Mouse (Mus musculus) retina, adult 2 months (tissue): Measurements from ENCODE around the gene Slc27a2.
A peak's percentile ranks its signal among the peaks of the same experiment; 100 is the strongest.

Experiments
- DNase-seq: peaks from one replicate; pipeline ENCODE4 v3.0.0-alpha.2; 2012; ENCODE audit warnings: low read depth, low spot score

Gene Slc27a2

GRCm38 (mm10) chr2:126553291-126553639, 1.1 kb downstream of the Slc27a2 start:
- DNase-seq = no peak

DNA sequence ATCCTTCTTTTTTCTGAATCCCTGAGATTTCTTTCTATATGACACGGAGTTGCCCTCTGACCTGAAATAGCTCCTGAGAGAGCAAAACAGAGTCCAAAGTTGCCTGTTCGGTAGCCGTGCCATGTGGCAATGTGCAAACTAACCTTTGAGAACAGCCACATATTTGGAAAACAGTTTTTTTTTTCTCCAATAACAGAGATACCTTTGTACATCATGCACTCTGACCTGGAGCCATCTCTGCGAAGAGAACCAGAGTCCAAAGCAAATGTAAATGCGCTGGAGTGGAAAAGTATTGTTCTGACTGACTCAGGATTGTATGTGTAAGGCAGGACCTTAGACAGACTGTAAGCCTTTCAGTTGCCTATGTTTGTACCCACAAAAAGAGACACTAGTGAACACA, 3.3 kb downstream of the Slc27a2 start:
- DNase-seq = no peak

GRCm38 (mm10) chr2:126560094-126560493, 7.9 kb downstream of the Slc27a2 start:
- DNase-seq = no peak

DNA sequence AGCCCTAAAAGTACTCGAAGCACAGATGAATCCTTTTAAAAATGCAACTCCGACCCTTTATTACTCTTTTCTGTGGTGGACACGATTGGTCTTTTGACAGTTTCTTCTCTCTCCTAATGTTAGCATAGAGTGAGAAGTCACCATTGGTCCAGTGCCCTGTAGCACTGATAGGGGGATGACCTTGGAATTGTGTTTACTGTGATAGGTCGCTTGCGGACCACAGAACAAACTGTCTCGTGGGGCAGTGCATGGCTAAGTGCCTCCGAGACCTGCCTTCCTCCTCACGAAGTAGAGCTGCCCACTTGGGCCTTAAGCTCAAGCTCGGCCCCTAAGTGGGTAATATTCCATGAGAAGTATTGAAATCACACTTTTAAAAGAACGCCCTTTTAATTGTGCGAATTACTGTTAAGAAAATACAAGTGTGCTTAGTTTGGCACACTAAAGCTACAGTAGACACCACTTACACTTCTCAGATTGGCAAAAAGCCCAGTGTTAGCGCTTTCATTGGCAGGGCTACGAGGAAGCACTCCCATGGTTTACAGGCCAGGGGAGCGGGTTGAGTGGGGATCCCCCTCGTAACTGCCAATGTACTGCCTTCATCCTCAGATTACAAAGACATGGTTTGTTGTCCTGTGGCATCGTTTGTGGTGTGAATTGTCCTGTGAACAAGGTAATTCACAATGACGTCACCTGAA, 11.4 kb downstream of the Slc27a2 start:
- no peak for DNase-seq

GRCm38 (mm10) chr2:126572163-126572562, 20.0 kb downstream of the Slc27a2 start:
- no peak for DNase-seq

- no peak for DNase-seq
These were observed 20.5 kb downstream of the Slc27a2 start for GRCm38 (mm10) chr2:126572747-126573146.

DNA sequence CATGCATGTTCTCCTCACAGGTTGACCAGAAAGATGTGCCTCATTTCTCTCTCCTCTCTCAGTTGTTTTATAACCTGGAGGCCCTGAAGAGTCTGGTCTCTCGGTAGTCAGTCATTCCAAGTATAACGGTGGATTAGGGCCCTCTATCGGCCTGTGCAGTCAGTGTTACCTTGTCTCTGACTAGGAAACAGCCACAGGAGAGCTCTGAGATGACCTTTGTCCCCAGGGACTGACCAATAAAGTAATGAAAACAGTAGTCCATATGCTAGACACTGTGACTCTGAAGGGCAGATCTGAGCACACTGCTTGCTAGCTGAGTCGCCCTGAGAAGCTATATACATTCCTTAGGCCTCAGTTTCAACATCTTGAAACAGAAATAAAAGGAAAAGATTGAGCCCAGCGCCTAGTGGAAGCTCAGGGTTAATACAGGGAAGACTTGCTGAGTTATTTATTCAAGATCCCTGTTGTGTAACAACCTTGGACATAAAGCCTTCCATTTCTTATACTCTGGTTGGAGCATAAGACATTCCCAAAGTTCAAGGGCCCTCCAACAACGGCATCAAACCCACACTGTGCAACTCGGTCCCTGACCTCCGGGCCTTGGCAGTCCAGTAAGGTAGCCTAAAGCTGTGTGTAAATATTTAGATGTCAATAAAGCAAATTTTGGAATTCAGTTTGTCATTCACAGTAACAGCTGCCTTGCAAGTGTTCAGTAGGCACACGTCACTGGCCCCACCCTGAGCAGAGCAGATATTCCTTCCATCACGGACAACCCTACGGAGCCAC, 23.4 kb downstream of the Slc27a2 start:
- DNase-seq = no peak

GRCm38 (mm10) chr2:126577362-126577761, 25.2 kb downstream of the Slc27a2 start:
- DNase-seq = no peak

GRCm38 (mm10) chr2:126579282-126579681, 27.1 kb downstream of the Slc27a2 start:
- DNase-seq = no peak

GRCm38 (mm10) chr2:126583960-126584359, 31.8 kb downstream of the Slc27a2 start:
- no peak for DNase-seq

- no peak for DNase-seq
These were observed 32.6 kb downstream of the Slc27a2 start for GRCm38 (mm10) chr2:126584621-126585369.

GRCm38 (mm10) chr2:126587468-126587867, 35.3 kb downstream of the Slc27a2 start:
- DNase-seq = no peak

DNA sequence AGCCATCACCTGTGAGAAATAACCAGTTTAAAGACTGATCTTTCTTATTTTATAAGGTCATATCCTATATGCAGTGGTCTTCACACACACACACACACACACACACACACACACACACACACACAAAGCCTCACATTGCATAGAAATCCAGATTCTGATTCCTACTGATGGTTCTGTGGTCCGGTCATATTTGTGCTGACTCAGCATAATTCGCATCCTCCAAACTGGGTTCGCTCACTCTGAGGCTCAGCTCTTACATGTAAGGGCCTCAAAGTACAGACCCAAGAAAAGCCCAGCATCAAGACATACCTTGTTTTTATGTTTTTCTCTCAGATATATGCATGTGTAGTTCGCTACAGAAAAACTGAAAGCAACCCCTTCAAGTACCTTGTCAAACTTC, 39.1 kb downstream of the Slc27a2 start:
- no peak for DNase-seq

DNA sequence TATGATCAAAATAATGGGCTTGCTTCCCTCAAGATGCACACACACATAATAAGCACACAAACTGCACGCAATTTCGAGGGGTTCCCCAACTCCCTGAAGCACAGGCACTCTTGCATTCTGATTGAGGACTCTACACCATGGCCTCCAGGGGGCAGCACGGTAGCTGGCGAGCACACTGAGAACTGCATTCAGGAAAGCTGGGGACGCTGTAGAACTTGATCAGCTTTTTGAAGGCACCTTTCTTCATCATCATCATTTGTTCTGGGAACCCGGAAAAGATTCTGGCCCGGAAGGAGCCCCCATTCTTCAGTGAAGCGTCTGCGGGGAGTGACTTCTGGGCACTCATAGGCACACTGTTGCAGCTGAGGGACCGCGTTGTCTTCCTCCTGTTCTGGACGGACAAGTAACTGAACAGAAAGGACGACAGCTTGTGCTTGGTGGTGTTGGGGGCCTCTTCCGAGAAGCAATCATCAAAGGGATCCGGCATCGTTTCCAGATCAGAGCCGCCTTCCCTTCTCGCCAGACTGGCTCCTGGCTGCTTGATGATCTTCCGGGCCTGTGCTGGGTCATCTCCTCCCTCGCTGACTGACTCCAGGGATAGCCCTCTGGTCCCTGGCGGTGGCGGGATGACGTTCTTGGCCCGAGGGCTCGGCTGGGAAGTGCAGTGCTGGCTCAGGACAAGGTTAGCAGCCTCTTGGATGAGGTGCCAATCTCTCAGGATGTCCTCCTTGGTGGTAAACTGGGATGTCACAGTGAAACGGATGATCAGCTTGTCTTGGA, 41.8 kb downstream of the Slc27a2 start:
- peak; percentile 32 for DNase-seq

- DNase-seq = no peak
These were observed 44.3 kb downstream of the Slc27a2 start for GRCm38 (mm10) chr2:126596347-126597072.

DNA sequence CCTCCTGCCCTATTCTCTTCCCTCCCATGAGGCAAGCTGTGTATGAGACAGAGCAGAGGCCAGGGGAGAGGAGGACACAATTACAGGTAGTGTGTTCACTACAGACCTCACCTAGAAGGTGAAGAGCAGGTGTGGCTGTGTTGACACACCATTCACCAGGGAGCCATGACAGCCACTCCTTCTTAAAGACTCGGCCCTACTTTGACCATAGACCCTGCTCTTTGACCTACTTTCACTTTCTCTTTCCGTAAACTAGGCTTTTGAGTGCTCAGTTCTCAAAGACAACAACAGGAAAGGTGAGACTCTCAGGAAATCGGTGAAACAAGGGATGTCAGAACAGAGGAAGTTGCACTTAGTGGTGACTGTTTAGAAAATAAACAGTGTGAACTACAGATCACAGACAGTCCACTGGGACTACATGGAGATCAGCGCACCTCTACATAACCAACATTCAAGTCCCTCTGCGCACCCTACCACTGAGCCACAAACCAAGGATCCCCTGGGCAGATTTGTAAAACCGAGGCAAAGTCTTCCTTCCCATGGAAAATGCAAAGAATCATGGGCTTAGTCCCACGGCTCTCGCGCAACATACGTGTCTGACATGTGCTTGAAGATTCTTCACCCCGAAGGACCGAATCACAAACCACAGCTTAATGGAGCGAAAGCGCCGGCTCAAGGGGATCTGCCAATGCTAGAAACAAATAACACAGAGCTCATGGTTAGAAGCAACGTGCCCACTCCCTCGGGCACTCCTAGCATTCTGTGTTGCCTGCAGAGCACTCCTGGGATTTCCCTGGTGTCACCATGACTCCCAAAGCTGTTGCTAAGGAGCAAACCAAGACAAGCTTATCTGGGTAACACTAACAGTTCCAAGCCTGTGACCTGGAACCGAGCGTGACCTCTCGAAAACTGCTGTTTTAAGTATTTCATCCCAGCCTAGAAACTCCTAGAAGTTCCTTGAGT, 45.4 kb downstream of the Slc27a2 start:
- no peak for DNase-seq

GRCm38 (mm10) chr2:126598359-126598758, 46.2 kb downstream of the Slc27a2 start:
- no peak for DNase-seq

DNA sequence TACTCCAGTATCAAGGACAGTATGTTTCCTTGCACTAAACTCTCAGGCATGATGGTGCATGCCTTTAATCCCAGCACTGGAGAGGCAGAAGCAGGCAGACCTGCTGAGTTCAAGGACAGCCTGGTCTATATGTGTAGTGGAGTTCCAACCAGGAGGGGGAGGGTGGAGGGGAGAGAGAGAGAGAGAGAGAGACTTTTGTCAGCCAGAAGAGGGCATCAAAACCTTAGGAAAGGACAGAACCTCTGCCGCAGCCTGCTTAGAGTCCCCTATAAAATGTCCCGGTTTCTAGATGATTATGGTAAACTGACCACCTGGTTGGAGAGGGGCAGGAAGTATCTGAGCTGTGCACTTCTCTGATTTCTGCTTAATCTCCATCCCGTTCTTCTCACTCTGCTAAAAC, 46.8 kb downstream of the Slc27a2 start:
- no peak for DNase-seq

DNA sequence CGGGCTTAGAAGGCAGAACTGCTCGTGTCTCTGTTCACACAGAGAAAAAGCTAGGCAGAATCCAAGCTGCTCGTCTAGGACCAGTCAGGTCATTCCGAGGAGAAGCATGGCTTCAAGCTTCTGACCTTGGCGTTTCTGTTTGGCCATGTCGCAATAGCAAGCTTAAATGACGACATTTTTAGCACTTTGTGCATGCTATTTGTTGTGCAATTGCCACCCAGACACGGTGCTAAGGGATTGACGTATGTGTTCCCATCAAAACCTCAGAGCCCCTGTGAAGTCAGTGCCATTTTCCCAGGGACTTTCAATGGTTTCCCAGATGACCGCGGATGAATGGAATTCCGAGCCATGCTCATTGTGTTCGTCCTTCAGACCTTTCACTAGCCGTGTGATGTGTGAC, 48.3 kb downstream of the Slc27a2 start:
- DNase-seq = no peak
